Mouse (Mus musculus) liver, embryonic 11.5 days (tissue): ENCODE results near the gene Fbxo42. TPM values are rescaled to one million over a fixed set of nuclear protein-coding genes. Genes with fewer than 3 reads are reported as not detected.
A peak's percentile ranks its signal among the peaks of the same experiment; 100 is the strongest.

ENCODE experiments used
- ATAC-seq: fragments of 200-750 bp; cut with Nextera tagmentation; replicated peaks from 2 replicates; pipeline ENCODE4 v1.8.0; 2017; ENCODE audit warnings: moderate number of reproducible peaks, mild to moderate bottlenecking, moderate TSS enrichment, moderate library complexity; ENCODE audit not compliant: low FRiP score
- DNase-seq: peaks from one replicate; pipeline ENCODE4 v3.0.0-alpha.2; 2017; ENCODE audit warnings: low spot score
- H3K27ac ChIP-seq: fragments of 300-500 bp; sonication (generic); 2 replicates; pipeline ENCODE4 v1.5.1; 2014; ENCODE audit warnings: mild to moderate bottlenecking, low read depth, low read length, control low read depth
- H3K27me3 ChIP-seq: fragments of 300-500 bp; sonication (generic); replicated peaks from 2 replicates; pipeline ENCODE4 v1.6.1; 2014; ENCODE audit warnings: low read length, mixed read lengths; ENCODE audit not compliant: control insufficient read depth, insufficient read depth
- H3K36me3 ChIP-seq: fragments of 300-500 bp; sonication (generic); 2 replicates; pipeline ENCODE4 v1.6.1; 2014; ENCODE audit warnings: mild to moderate bottlenecking, low read length, moderate library complexity, mixed read lengths; ENCODE audit not compliant: control insufficient read depth, insufficient read depth
- H3K4me1 ChIP-seq: fragments of 300-500 bp; sonication (generic); replicated peaks from 2 replicates; pipeline ENCODE4 v1.6.1; 2014; ENCODE audit warnings: low read length, mixed read lengths; ENCODE audit not compliant: control insufficient read depth, insufficient read depth
- H3K4me2 ChIP-seq: fragments of 300-500 bp; sonication (generic); 2 replicates; pipeline ENCODE4 v1.6.1; 2014; ENCODE audit warnings: mild to moderate bottlenecking, control low read depth, moderate library complexity
- H3K4me3 ChIP-seq: fragments of 300-500 bp; sonication (generic); 2 replicates; pipeline ENCODE4 v1.5.1; 2014; ENCODE audit warnings: low read depth, low read length, control low read depth
- H3K9ac ChIP-seq: fragments of 300-500 bp; sonication (generic); 2 replicates; pipeline ENCODE4 v1.6.1; 2014; ENCODE audit warnings: low read depth, low read length, control low read depth
- H3K9me3 ChIP-seq: fragments of 300-500 bp; sonication (generic); 2 replicates; pipeline ENCODE4 v1.6.1; 2016; ENCODE audit warnings: low read length, inconsistent platforms, mixed read lengths; ENCODE audit not compliant: control insufficient read depth
- WGBS: fragments of 180-500 bp; shearing (Covaris S2); extraction: QIAGEN DNeasy Blood & Tissue Kit; methylation state at CpG from one replicate; pipeline ENCODE4 v1.1.7; 2014; 5-methylcytosine and 5-hydroxymethylcytosine counted together
- polyA plus RNA-seq: library from polyadenylated mRNA; unstranded; fragments of >200 nt; fragmentation: Nextera tagmentation; extraction: Ambion mirVana; gene quantifications from 2 replicates; pipeline ENCODE4 v1.2.1, GENCODE M21; 2014

The Fbxo42 gene
- polyA plus RNA-seq, 1 experiment from 2014 or later: 26.0 TPM

- DNase-seq (no peak), ATAC-seq (no peak)
- H3K4me2 ChIP-seq: no peak overlapping the region
- peaks cover 43% of the 10 kb centered on the region for H3K36me3 ChIP-seq
- whole genome bisulfite sequencing: 87% methylated on average over 6 of the region's 6 CpGs
- H3K4me1 ChIP-seq: peaks cover 4% of the 10 kb centered on the region; the same call in 1 of the 2 replicates
- H3K9ac ChIP-seq: no peak overlapping the region
- H3K27me3 ChIP-seq: no peaks in the 10 kb centered on the region
- H3K27ac ChIP-seq: no peak overlapping the region
- no peak overlapping the region for H3K4me3 ChIP-seq
- H3K9me3 ChIP-seq: peaks cover 3% of the 10 kb centered on the region; the same call in 1 of the 2 replicates
Observed at GRCm38 (mm10) chr4:141114521-141114981, 33.2 kb upstream of the Fbxo42 start.

GRCm38 (mm10) chr4:141115398-141115797, 32.3 kb upstream of the Fbxo42 start:
- 90% methylated on average over 8 of the region's 8 CpGs for WGBS
- Histone ChIP-seq H3K27ac (peak overlapping the region; percentile 32; the same call in 1 of the 2 replicates), H3K9ac (no peak overlapping the region), H3K27me3 (no peaks in the 10 kb centered on the region), H3K4me2 (no peak overlapping the region), H3K9me3 (peaks cover 3% of the 10 kb centered on the region; the same call in 1 of the 2 replicates), H3K4me3 (no peak overlapping the region), H3K4me1 (peaks cover 4% of the 10 kb centered on the region; the same call in 1 of the 2 replicates), H3K36me3 (peaks cover 41% of the 10 kb centered on the region)
- no peak; the same call in 1 of the 2 replicates for ATAC-seq
- no peak for DNase-seq

- no peak for ATAC-seq
- peaks cover 17% of the 10 kb centered on the region for H3K36me3 ChIP-seq
- DNase-seq: no peak
- no peak overlapping the region for H3K27ac ChIP-seq
- H3K27me3 ChIP-seq: no peaks in the 10 kb centered on the region
- H3K9me3 ChIP-seq: no peaks in the 10 kb centered on the region
- WGBS: 79% methylated on average over 4 of the region's 4 CpGs
- no peak overlapping the region for H3K4me2 ChIP-seq
- no peak overlapping the region for H3K9ac ChIP-seq
- no peak overlapping the region for H3K4me3 ChIP-seq
- H3K4me1 ChIP-seq: peaks cover 6% of the 10 kb centered on the region; the same call in 1 of the 2 replicates
Observed at GRCm38 (mm10) chr4:141118691-141119090, 29.0 kb upstream of the Fbxo42 start.

GRCm38 (mm10) chr4:141120700-141121099, 27.0 kb upstream of the Fbxo42 start:
- Histone ChIP-seq H3K9me3 (no peaks in the 10 kb centered on the region), H3K36me3 (peaks cover 11% of the 10 kb centered on the region), H3K27me3 (no peaks in the 10 kb centered on the region), H3K9ac (no peak overlapping the region), H3K27ac (no peak overlapping the region), H3K4me2 (no peak overlapping the region), H3K4me3 (no peak overlapping the region), H3K4me1 (peaks cover 4% of the 10 kb centered on the region; the same call in 1 of the 2 replicates)
- peak; percentile 49; the same call in 1 of the 2 replicates for ATAC-seq
- DNase-seq: peak; percentile 64
- 31% methylated on average over 11 of the region's 11 CpGs for WGBS

- peaks cover 5% of the 10 kb centered on the region for H3K36me3 ChIP-seq
- H3K27ac ChIP-seq: 0 out of 2 replicates have a peak overlapping the region, but pooled peaks have one; percentile 28
- H3K4me2 ChIP-seq: no peak overlapping the region
- H3K4me1 ChIP-seq: peaks cover 2% of the 10 kb centered on the region; the same call in 1 of the 2 replicates
- no peak overlapping the region for H3K9ac ChIP-seq
- H3K27me3 ChIP-seq: no peaks in the 10 kb centered on the region
- 79% methylated on average over 7 of the region's 7 CpGs for WGBS
- no peak for DNase-seq
- ATAC-seq: no peak
- no peaks in the 10 kb centered on the region for H3K9me3 ChIP-seq
- H3K4me3 ChIP-seq: no peak overlapping the region
Observed at GRCm38 (mm10) chr4:141122663-141123062, 25.1 kb upstream of the Fbxo42 start.

- Histone ChIP-seq H3K27me3 (no peaks in the 10 kb centered on the region), H3K27ac (0 out of 2 replicates have a peak overlapping the region, but pooled peaks have one; percentile 28), H3K4me3 (no peak overlapping the region), H3K36me3 (peaks cover 5% of the 10 kb centered on the region), H3K4me1 (peaks cover 2% of the 10 kb centered on the region; the same call in 1 of the 2 replicates), H3K9ac (no peak overlapping the region), H3K9me3 (no peaks in the 10 kb centered on the region), H3K4me2 (no peak overlapping the region)
- ATAC-seq (no peak), DNase-seq (no peak)
- 61% methylated on average over 1 of the region's 1 CpGs for WGBS
Observed at GRCm38 (mm10) chr4:141123065-141123464, 24.6 kb upstream of the Fbxo42 start.

GRCm38 (mm10) chr4:141129190-141129710, 18.5 kb upstream of the Fbxo42 start:
- no peaks in the 10 kb centered on the region for H3K9me3 ChIP-seq
- DNase-seq (no peak), ATAC-seq (peak; percentile 39; the same call in 1 of the 2 replicates)
- no peaks in the 10 kb centered on the region for H3K27me3 ChIP-seq
- peak overlapping the region; percentile 39; the same call in 1 of the 2 replicates for H3K27ac ChIP-seq
- WGBS: 54% methylated on average over 6 of the region's 6 CpGs
- H3K4me1 ChIP-seq: peaks cover 21% of the 10 kb centered on the region
- no peak overlapping the region for H3K4me3 ChIP-seq
- no peak overlapping the region for H3K9ac ChIP-seq
- H3K36me3 ChIP-seq: peaks cover 4% of the 10 kb centered on the region; the same call in 1 of the 2 replicates
- no peak overlapping the region for H3K4me2 ChIP-seq

- Histone ChIP-seq H3K4me2 (peak overlapping the region; percentile 49), H3K4me1 (peaks cover 34% of the 10 kb centered on the region)
Observed at GRCm38 (mm10) chr4:141130704-141131342, 16.9 kb upstream of the Fbxo42 start.

More at GRCm38 (mm10) chr4:141130704-141131342, 16.9 kb upstream of the Fbxo42 start:
- DNase-seq (no peak), ATAC-seq (no peak)
- peak overlapping the region; percentile 87 for H3K27ac ChIP-seq
- H3K4me3 ChIP-seq: no peak overlapping the region
- 79% methylated on average over 6 of the region's 6 CpGs for WGBS
- no peaks in the 10 kb centered on the region for H3K27me3 ChIP-seq
- H3K9ac ChIP-seq: peak overlapping the region; percentile 7; the same call in 1 of the 2 replicates
- H3K36me3 ChIP-seq: peaks cover 8% of the 10 kb centered on the region; the same call in 1 of the 2 replicates
- no peaks in the 10 kb centered on the region for H3K9me3 ChIP-seq
